Mouse (Mus musculus) heart, embryonic 10.5 days (tissue): ENCODE results near the gene Plxna1. TPM values are rescaled to one million over a fixed set of nuclear protein-coding genes. Genes with fewer than 3 reads are reported as not detected.

Source experiments
- DNase-seq: peaks from one replicate; pipeline ENCODE4 v3.0.0-alpha.2; 2017; ENCODE audit warnings: low spot score
- H3K27ac ChIP-seq: fragments of 300-500 bp; sonication (generic); 2 replicates; pipeline ENCODE4 v1.5.1; 2016; ENCODE audit warnings: mild to moderate bottlenecking
- H3K27me3 ChIP-seq: fragments of 300-500 bp; sonication (generic); 2 replicates; pipeline ENCODE4 v1.6.1; 2016; ENCODE audit warnings: mild to moderate bottlenecking; ENCODE audit not compliant: poor library complexity, insufficient read depth, severe bottlenecking
- H3K36me3 ChIP-seq: fragments of 300-500 bp; sonication (generic); 2 replicates; pipeline ENCODE4 v1.6.1; 2016; ENCODE audit warnings: mild to moderate bottlenecking, moderate library complexity
- H3K4me1 ChIP-seq: fragments of 300-500 bp; sonication (generic); 2 replicates; pipeline ENCODE4 v1.6.1; 2016; ENCODE audit warnings: mild to moderate bottlenecking
- H3K4me3 ChIP-seq: fragments of 300-500 bp; sonication (generic); 2 replicates; pipeline ENCODE4 v1.5.1; 2016; ENCODE audit warnings: mild to moderate bottlenecking, moderate library complexity
- H3K9me3 ChIP-seq: fragments of 300-500 bp; sonication (generic); 2 replicates; pipeline ENCODE4 v1.6.1; 2016; ENCODE audit warnings: mild to moderate bottlenecking, moderate library complexity
- WGBS: fragments of 180-500 bp; shearing (Covaris S2); methylation state at CpG from one replicate; pipeline ENCODE4 v1.1.7; 2016; 5-methylcytosine and 5-hydroxymethylcytosine counted together
- polyA plus RNA-seq: library from polyadenylated mRNA; unstranded; fragments of >200 nt; fragmentation: Nextera tagmentation; extraction: Ambion mirVana; gene quantifications from 2 replicates; pipeline ENCODE4 v1.2.1, GENCODE M21; 2016

The Plxna1 gene
- polyA plus RNA-seq, 1 experiment from 2014 or later: 14.3 TPM

DNA sequence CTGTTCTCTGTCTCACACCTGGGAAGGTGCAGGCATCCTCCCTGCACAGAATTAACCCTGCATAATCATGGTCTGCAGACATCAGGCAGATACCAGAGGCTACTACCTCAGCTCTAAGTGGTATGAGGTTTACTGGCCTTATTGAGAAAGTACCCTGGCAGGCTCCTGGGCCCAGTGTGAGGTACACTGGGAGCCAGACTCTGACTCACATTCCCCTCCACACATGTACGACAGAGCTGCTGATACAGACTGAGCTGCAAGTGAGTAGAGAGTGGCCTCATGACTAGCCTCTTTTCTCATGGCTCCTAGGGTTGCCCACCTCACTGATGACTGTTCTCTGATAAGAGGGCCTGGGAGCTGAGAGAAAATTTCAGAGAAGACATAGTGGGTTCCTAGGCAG is 24.5 kb upstream of the Plxna1 start:
- H3K27me3 ChIP-seq: no peaks in the 10 kb centered on the region
- H3K4me3 ChIP-seq: no peak overlapping the region
- no peak for DNase-seq
- H3K4me1 ChIP-seq: peaks cover 45% of the 10 kb centered on the region
- 0 out of 2 replicates have a peak overlapping the region, but pooled peaks have one; percentile 30 for H3K27ac ChIP-seq
- H3K9me3 ChIP-seq: no peaks in the 10 kb centered on the region
- no peaks in the 10 kb centered on the region for H3K36me3 ChIP-seq
- 26% methylated on average over 1 of the region's 1 CpGs for WGBS

DNA sequence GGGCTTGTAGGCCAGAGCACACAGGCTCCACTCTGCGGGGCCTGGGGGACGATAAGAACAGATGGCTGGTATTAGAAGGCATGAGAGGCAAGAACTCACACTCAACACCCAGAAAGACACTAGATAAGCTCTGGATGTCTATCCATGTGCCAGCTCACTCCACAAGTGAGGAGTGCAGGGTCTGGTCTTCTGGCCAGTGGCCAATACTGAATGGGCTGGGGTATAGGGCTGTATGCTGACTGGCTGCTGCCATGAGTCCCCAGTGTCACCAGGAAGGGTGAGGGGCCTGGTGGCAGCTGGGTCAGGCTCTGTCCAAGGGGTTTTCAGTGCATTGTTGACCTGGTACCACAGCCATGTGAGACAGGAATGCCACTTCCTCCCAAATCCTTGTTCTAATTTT is 22.3 kb upstream of the Plxna1 start:
- Histone ChIP-seq H3K9me3 (no peaks in the 10 kb centered on the region), H3K36me3 (no peaks in the 10 kb centered on the region), H3K27me3 (no peaks in the 10 kb centered on the region), H3K27ac (no peak overlapping the region), H3K4me3 (no peak overlapping the region), H3K4me1 (peaks cover 58% of the 10 kb centered on the region)
- no peak for DNase-seq
- WGBS: 32% methylated on average over 2 of the region's 2 CpGs

DNA sequence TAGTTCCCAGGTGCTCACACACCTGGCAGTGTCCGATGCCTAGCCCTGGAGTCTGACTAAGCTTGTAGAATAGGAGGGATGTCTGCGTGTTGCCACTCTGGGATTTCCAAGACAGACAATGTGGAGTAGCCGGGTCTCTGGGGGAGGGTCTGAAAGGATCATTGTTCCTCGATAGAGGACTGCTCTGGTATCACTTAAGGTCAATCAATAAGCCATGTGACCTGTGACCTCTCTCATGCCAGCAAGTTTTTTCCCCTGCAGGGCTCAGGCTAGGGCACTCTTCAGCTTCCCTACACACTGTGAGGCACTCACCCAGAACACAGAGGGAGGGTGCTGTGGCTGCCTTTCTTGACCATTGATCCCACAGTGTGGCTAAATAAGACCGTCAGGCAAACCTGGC is 19.4 kb upstream of the Plxna1 start:
- Histone ChIP-seq H3K4me3 (no peak overlapping the region), H3K36me3 (no peaks in the 10 kb centered on the region), H3K4me1 (peaks cover 45% of the 10 kb centered on the region), H3K27ac (no peak overlapping the region), H3K9me3 (no peaks in the 10 kb centered on the region), H3K27me3 (no peaks in the 10 kb centered on the region)
- DNase-seq: no peak
- 60% methylated on average over 5 of the region's 5 CpGs for WGBS

DNA sequence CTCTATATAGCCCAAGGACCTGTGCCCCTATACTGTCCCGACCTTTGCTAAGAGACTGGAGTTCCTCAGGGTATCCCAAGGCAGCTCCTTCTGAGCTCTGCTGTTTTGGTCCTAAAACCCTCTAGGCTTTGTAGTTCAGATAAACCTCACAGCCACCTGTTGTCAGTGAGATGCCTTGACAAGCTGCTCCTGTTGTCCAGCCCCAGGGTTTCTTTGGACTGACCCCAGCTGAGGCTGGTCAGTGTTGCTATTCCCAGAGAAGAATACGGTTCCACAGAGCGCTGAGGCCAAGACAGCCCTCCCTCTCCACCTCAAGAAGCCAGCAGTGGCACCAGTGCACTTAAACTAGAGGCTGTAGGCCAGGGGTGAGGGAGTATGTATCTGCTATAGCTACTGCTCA is 18.8 kb upstream of the Plxna1 start:
- peaks cover 44% of the 10 kb centered on the region for H3K4me1 ChIP-seq
- H3K36me3 ChIP-seq: no peaks in the 10 kb centered on the region
- H3K27ac ChIP-seq: no peak overlapping the region
- no peaks in the 10 kb centered on the region for H3K27me3 ChIP-seq
- no peaks in the 10 kb centered on the region for H3K9me3 ChIP-seq
- 51% methylated on average over 3 of the region's 3 CpGs for WGBS
- H3K4me3 ChIP-seq: no peak overlapping the region
- DNase-seq: no peak

DNA sequence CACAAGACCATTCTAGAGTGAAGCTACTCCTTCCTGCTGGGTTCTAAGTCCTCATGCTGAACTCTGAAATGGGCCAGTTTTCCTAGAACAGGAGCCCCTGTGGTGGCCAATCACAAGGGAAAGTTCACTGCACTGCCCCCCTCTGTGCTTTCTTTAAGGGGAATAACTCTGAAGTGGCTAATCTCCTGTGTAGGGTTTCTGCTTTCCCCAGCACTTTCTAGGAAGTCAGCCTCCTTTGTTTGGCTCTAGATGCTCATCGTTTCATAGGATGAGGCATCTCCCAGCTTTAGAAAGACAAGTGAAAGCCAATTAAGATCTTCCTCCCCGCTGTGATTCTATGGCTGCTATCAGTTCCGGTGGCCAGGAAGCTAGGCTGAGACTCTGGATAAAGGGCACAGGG is 18.3 kb upstream of the Plxna1 start:
- 29% methylated on average over 3 of the region's 3 CpGs for WGBS
- no peaks in the 10 kb centered on the region for H3K36me3 ChIP-seq
- no peak overlapping the region for H3K4me3 ChIP-seq
- no peaks in the 10 kb centered on the region for H3K27me3 ChIP-seq
- H3K4me1 ChIP-seq: peaks cover 44% of the 10 kb centered on the region
- DNase-seq: no peak
- no peaks in the 10 kb centered on the region for H3K9me3 ChIP-seq
- no peak overlapping the region for H3K27ac ChIP-seq

DNA sequence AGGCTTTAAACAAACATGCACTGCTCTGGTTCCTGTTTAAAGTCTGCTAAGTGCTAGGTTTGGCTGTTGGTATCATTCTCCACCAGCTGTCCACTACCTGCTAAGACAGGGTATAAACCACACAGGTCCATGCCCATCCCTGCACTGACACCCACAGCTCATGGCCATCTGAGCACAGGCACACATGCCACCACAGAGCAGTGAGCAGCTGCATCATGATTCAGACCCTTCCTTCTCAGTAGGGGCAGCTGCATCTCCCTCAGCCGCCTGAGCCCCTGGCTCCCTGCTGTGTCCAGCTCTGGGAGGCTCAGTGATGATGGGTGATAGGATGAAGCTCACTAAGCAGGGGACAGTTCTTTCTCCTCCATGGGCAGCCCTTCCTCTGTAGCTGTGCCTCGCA is 15.8 kb upstream of the Plxna1 start:
- Histone ChIP-seq H3K4me1 (peaks cover 24% of the 10 kb centered on the region), H3K27me3 (no peaks in the 10 kb centered on the region), H3K27ac (no peak overlapping the region), H3K36me3 (no peaks in the 10 kb centered on the region), H3K4me3 (no peak overlapping the region), H3K9me3 (no peaks in the 10 kb centered on the region)
- no peak for DNase-seq
- 56% methylated on average over 2 of the region's 2 CpGs for WGBS

DNA sequence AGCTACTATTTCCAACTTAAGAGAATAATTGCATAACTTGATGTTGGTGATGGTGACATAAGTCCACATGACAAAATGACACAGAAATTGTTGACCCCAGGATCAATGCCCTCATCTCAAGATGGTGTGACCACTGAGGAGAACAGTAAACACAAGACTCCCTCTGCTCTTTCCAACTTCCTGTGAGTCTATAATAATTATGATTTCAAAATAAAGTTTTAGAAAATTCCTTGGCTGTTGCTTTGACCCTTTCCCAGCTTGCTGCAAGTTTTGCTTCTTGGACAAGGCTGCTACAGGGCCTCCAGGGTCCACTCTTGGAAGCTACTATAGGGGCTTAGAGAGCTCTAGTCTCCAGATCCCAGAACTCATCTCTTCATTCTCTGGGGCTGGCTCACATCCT is 6.4 kb upstream of the Plxna1 start:
- no peaks in the 10 kb centered on the region for H3K36me3 ChIP-seq
- H3K4me1 ChIP-seq: no peaks in the 10 kb centered on the region
- H3K4me3 ChIP-seq: no peak overlapping the region
- peaks cover 19% of the 10 kb centered on the region for H3K27me3 ChIP-seq
- no peak overlapping the region for H3K27ac ChIP-seq
- DNase-seq: no peak
- no peaks in the 10 kb centered on the region for H3K9me3 ChIP-seq

DNA sequence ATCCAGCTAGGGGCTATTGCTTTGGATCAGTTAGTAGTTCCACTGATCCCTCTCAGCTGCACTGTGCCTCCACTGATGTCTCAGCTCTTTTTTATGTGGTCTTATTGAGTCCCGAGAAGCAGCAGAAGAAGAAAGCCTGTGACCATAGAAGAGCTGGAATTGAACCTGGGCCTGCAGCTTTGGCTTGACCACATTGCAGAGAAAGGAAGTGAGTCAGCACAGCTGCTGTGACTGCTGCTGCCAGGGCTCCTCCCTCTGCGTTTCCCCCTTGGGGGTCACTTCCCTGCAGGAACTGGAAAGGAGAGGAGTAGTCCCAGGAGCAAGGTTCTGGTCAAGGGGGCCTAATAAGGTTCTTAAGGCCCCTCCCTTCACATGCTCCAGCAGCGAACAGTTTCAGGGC is 1.9 kb upstream of the Plxna1 start:
- peaks cover 17% of the 10 kb centered on the region for H3K27me3 ChIP-seq
- no peak for DNase-seq
- peaks cover 29% of the 10 kb centered on the region for H3K4me1 ChIP-seq
- H3K27ac ChIP-seq: no peak overlapping the region
- no peaks in the 10 kb centered on the region for H3K36me3 ChIP-seq
- no peaks in the 10 kb centered on the region for H3K9me3 ChIP-seq
- WGBS: 68% methylated on average over 3 of the region's 3 CpGs
- no peak overlapping the region for H3K4me3 ChIP-seq

DNA sequence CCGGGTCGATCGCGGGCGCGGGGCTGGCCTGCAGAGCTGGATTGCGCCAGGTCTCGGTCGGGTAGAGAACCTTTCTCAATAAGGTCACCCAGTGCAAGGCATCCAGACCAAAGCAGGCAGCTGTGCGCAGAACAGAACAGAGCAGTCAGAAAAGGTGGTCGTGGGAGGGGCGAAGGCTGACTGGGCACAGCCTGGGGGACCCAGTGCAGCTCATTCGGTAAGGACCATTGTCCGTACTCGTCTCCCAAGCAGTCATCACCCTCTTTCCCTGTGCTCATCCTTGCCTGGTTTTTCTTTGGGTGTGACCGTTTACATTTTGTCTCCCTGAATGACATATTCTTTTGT is 659 bp upstream of the Plxna1 start:
- H3K4me3 ChIP-seq: peak overlapping the region; percentile 84
- no peaks in the 10 kb centered on the region for H3K36me3 ChIP-seq
- no peak for DNase-seq
- no peaks in the 10 kb centered on the region for H3K9me3 ChIP-seq
- peaks cover 35% of the 10 kb centered on the region for H3K4me1 ChIP-seq
- WGBS: 5% methylated on average over 16 of the region's 16 CpGs
- H3K27me3 ChIP-seq: peaks cover 17% of the 10 kb centered on the region
- H3K27ac ChIP-seq: peak overlapping the region; percentile 95; the same call in 1 of the 2 replicates

DNA sequence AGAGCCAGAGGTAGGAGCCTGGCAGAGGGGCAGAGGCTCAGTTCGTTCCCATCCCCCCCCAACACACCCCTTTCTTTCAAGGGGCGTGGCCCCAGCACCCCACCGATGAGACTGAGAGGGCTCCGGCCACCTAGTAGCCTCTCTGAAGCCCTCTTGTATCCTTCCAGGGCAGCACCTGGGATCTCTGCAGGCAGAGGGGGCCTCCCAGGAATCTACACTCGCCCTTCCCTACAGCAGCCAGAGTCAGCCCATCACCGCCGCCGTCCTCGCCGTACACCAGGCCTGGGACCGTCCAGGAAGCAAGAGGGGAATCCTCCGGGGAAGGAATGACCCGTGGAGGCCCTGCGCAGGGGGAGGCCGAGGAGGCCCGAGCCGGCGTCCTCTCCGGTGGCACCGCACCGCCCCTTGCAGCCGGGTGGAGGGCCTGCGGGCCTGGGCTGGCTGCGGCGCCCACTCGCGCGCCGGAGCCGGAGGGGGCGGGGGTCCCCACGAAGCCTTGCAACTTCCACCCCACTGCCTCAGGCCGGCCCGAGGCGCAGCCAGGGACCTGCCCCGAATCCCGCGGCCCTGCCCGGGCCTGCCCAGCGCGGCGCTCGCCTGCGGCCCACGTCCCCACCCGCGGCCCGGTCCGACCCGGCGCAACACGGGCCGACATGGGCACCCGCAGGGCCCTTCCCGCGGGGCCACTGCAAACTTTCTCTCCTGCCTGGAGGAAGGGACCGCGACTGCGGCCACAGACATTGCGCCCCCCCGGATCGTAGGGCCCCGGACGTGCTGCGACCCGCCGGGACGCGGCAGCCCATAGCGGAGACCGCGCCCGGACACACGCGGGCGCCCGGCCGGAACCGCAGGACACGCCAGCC is 771 bp downstream of the Plxna1 start:
- Histone ChIP-seq H3K4me1 (peaks cover 35% of the 10 kb centered on the region), H3K36me3 (peaks cover 9% of the 10 kb centered on the region; the same call in 1 of the 2 replicates), H3K27ac (peak overlapping the region; percentile 95), H3K9me3 (no peaks in the 10 kb centered on the region), H3K4me3 (peak overlapping the region; percentile 84), H3K27me3 (peaks cover 17% of the 10 kb centered on the region)
- under 1% methylated on average over 72 of the region's 80 CpGs for WGBS
- no peak for DNase-seq

DNA sequence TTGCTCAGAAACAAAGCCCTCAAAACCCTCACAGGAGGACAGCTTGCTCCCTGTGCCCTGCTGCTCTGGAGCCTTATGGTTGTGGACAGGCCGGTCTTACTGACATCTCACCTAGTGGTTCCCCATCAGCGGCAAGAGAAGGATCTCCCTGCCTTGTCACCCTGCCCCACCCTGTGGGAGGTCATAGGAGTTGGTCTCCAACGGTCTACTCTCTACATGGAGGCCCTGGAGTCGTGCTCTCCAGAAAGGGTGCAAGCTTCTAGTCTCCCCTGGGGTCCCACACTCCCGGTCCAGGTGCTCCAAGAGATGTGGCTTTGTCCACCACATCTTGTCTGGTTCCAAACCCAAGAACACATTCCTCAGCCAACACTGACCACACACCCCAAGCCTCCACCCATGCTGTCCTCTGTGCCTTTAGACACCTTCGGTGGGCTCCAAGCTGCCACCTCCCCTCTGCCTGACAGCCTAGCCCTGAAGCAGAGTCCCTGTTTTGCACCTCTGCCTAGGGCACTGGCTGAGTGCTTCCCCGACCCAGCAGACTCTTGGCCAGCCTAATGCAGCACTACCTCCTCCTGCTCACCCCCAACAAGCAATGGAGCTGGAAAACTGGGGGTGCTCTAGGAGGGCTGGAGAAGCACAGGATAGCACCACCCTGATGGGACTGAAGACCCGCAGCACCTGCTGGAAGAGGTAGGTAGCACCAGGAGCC is 1.6 kb downstream of the Plxna1 start:
- Histone ChIP-seq H3K27me3 (peaks cover 17% of the 10 kb centered on the region), H3K36me3 (peaks cover 15% of the 10 kb centered on the region; the same call in 1 of the 2 replicates), H3K4me1 (peaks cover 35% of the 10 kb centered on the region), H3K9me3 (no peaks in the 10 kb centered on the region), H3K27ac (peak overlapping the region; percentile 95), H3K4me3 (peak overlapping the region; percentile 84)
- no peak for DNase-seq
- 57% methylated on average over 8 of the region's 8 CpGs for WGBS

DNA sequence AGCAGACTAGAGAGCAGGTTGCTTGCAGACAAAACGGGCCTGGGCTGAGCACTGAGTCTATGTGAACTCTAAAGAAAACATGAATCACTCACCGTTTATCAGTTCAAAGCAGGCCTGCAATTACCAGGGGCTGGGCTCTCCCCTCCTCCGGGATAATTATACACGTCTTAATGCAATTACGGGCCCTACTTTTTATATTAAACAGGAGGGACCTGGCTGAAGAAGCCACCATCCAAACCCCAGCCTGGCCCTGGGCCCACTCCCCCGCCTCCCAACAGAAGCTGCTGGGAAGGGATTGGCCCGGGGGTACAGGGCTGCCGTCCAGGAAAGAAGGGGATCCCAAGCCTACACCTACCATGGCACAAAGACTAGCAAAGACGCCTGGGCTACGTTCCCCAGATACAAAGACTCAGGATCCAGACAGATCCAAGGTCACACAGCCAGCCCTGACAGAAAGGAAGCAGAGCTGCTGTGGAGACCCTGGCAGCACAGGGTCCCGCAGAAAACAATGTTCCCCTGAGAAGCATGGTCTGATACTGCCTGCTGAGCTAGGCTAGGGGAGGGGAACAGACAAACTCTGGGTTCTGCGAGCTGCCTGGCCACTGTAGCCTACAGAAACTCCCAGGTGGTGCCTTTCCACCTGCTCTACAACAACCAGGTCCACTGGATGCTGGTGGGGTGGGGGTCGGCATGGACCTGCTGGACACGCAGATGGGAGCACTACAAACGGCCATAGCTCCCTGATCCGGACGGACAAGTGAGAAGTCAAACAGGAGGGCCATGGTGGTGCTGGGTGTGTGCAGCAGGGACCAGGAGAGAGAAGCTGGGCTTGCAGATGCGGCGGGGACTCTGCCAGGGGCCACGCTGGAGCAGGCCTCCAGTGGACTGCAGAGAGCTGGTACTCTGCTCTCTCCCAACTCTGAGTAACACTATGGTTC is 2.4 kb downstream of the Plxna1 start:
- no peak for DNase-seq
- Histone ChIP-seq H3K36me3 (peaks cover 23% of the 10 kb centered on the region; the same call in 1 of the 2 replicates), H3K9me3 (no peaks in the 10 kb centered on the region), H3K4me1 (peaks cover 39% of the 10 kb centered on the region), H3K4me3 (peak overlapping the region; percentile 84), H3K27me3 (peaks cover 14% of the 10 kb centered on the region), H3K27ac (peak overlapping the region; percentile 95; the same call in 1 of the 2 replicates)
- WGBS: 64% methylated on average over 20 of the region's 20 CpGs
